Mouse (Mus musculus) heart, postnatal 0 days (tissue): ENCODE measurements around the gene Coro1a.

Experiments
- CTCF ChIP-seq: IDR thresholded peaks from 2 replicates; pipeline ENCODE4 v1.5.1; 2016; ENCODE audit warnings: antibody characterized with exemption, control low read depth, low read depth
- EP300 ChIP-seq: IDR thresholded peaks from 2 replicates; pipeline ENCODE4 v1.6.1; 2016; ENCODE audit warnings: antibody characterized with exemption, low read depth

GRCm38 (mm10) chr7:126697838-126698237 is 9.7 kb downstream of the Coro1a start:
- no peak for TF ChIP-seq CTCF
- no peak for TF ChIP-seq EP300
